Mouse (Mus musculus): ENCODE measurements around the gene Tmem11. TPM values are rescaled to one million over a fixed set of nuclear protein-coding genes. Genes with fewer than 3 reads are reported as not detected.

The Tmem11 gene
- total RNA-seq, 2 experiments from 2014 or later: 23.9 to 66.9 TPM

DNA sequence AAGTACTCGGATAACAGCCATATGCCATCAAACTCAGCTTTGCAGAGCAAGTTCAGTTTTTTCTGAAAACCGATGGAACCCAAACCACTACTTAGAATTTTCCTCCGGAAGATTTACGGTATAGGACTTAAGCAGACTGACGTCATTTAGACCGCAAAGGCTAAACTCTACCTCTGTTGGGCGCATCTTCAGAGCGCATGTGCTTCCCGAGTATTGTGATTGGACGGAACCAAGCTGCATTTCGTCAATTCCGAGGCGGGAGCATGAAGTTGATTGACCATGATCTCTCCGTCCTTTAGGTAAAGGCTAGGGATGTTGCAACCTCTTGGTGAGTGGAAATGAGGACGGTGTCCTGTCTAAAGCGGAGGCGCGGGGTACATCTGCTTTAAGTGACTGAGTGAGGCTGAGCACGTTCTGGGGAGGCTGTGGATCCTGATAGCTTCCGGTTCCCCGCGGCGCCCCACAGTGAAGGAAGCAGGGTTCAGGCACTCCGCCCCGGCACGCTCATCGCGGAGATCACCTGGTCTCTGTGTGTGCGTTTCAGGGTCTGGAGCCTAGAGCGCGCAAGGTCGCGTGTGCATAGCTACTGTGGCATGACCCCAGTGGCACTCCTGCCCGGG is 48.5 kb downstream of the Tmem11 start, which contains the start of gene Dhrs7b:
Gene Dhrs7b (plus strand): TSS at position 199 of the 620 bp plus-strand sequence.
- ATAC-seq (replicated peaks; ENCODE audit: poor library complexity): peak; percentile 90

- ATAC-seq (replicated peaks; ENCODE audit: poor library complexity): no peak
Observed at GRCm38 (mm10) chr11:60828903-60829302, 50.2 kb downstream of the Tmem11 start.

GRCm38 (mm10) chr11:60827241-60827945 is 51.7 kb downstream of the Tmem11 start:
- ATAC-seq (replicated peaks; ENCODE audit: poor library complexity): no peak

DNA sequence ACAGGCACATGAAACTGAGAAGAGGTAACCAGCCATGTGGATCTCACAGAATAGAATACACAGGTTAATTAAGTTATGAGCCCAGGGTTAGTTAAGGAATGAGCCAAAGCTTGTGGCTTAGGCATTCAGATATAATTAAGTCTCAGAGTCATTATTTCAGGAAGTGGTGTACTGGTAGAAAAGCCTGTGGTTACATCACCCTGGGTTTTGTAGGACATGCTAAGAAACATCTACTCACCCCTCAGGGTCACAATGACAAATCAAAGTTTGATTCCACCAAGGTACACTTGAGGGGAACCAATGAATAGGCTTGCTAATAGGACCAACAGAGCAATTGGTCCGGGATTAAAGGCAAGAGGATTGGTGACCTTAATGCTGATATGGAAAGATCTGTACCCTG is 52.4 kb downstream of the Tmem11 start:
- peak; percentile 28; the same call in 1 of the 2 replicates for ATAC-seq (replicated peaks; ENCODE audit: poor library complexity)

- ATAC-seq (replicated peaks; ENCODE audit: poor library complexity): no peak
Observed at GRCm38 (mm10) chr11:60825191-60825590, 53.9 kb downstream of the Tmem11 start.

GRCm38 (mm10) chr11:60823771-60824170 is 55.3 kb downstream of the Tmem11 start:
- no peak for ATAC-seq (replicated peaks; ENCODE audit: poor library complexity)

GRCm38 (mm10) chr11:60816398-60816797 is 62.7 kb downstream of the Tmem11 start:
- no peak for ATAC-seq (replicated peaks; ENCODE audit: poor library complexity)

Other genes starting within 250 kb of the Tmem11 start
- 5.4 and 5.6 TPM in 2 replicates for gene Llgl1, start 179.5 kb downstream of the Tmem11 start, total RNA-seq (2015)
- gene Llgl1, start 179.5 kb downstream of the Tmem11 start, total RNA-seq (2017): 4.1 and 6.7 TPM in 2 replicates
- 62.6 and 80.2 TPM in 2 replicates for gene Flii, start 152.0 kb downstream of the Tmem11 start, total RNA-seq (2015)
- gene Flii, start 152.0 kb downstream of the Tmem11 start, total RNA-seq (2017): 133 and 138 TPM in 2 replicates
- 2.2 and 2.4 TPM in 2 replicates for gene Mief2, start 150.9 kb downstream of the Tmem11 start, total RNA-seq (2015)
- gene Mief2, start 150.9 kb downstream of the Tmem11 start, total RNA-seq (2017): 3.8 and 4.6 TPM in 2 replicates
- 9.8 and 13.4 TPM in 2 replicates for gene Top3a, start 101.9 kb downstream of the Tmem11 start, total RNA-seq (2015)
- gene Top3a, start 101.9 kb downstream of the Tmem11 start, total RNA-seq (2017): 21.2 and 23.0 TPM in 2 replicates
- 31.5 and 36.2 TPM in 2 replicates for gene Smcr8, start 101.7 kb downstream of the Tmem11 start, total RNA-seq (2015)
- 12.7 and 16.3 TPM in 2 replicates for gene Smcr8, start 101.7 kb downstream of the Tmem11 start, total RNA-seq (2017)
- gene Shmt1, start 67.6 kb downstream of the Tmem11 start, total RNA-seq (2015): 36.8 and 39.8 TPM in 2 replicates
- 106 and 129 TPM in 2 replicates for gene Shmt1, start 67.6 kb downstream of the Tmem11 start, total RNA-seq (2017)
- gene Dhrs7b, start 48.6 kb downstream of the Tmem11 start, total RNA-seq (2015): 14.4 and 15.3 TPM in 2 replicates
- gene Dhrs7b, start 48.6 kb downstream of the Tmem11 start, total RNA-seq (2017): 14.2 and 19.3 TPM in 2 replicates
- 2.2 and 2.3 TPM in 2 replicates for gene Natd1, start 35.5 kb upstream of the Tmem11 start, total RNA-seq (2015)
- 0.67 and 0.98 TPM in 2 replicates for gene Natd1, start 35.5 kb upstream of the Tmem11 start, total RNA-seq (2017)
- 29.9 and 32.7 TPM in 2 replicates for gene Map2k3, start 52.8 kb upstream of the Tmem11 start, total RNA-seq (2015)
- 13.5 and 17.5 TPM in 2 replicates for gene Map2k3, start 52.8 kb upstream of the Tmem11 start, total RNA-seq (2017)
- not detected in 2 replicates for gene Kcnj12, start 143.3 kb upstream of the Tmem11 start, total RNA-seq (2015)
- gene Kcnj12, start 143.3 kb upstream of the Tmem11 start, total RNA-seq (2017): not detected in 2 replicates
- 39.9 and 42.4 TPM in 2 replicates for gene Tnfrsf13b, start 247.5 kb upstream of the Tmem11 start, total RNA-seq (2015)
- 55.3 and 64.2 TPM in 2 replicates for gene Tnfrsf13b, start 247.5 kb upstream of the Tmem11 start, total RNA-seq (2017)

Data from megakaryocyte progenitor cell, adult 5-6 weeks (primary cell).